Mouse (Mus musculus) limb, embryonic 13.5 days (tissue): Measurements from ENCODE around the gene Rtl6. TPM values are rescaled to one million over a fixed set of nuclear protein-coding genes. Genes with fewer than 3 reads are reported as not detected.

Source experiments
- ATAC-seq: fragments of 200-750 bp; cut with Nextera tagmentation; 2 replicates; pipeline ENCODE4 v1.8.0; 2017; ENCODE audit warnings: low read depth, moderate number of reproducible peaks, moderate TSS enrichment; ENCODE audit not compliant: low FRiP score
- H3K27ac ChIP-seq: fragments of 300-500 bp; sonication (generic); 2 replicates; pipeline ENCODE4 v1.5.1; 2015; ENCODE audit warnings: inconsistent platforms, mild to moderate bottlenecking, moderate library complexity
- H3K27me3 ChIP-seq: fragments of 300-500 bp; sonication (generic); 2 replicates; pipeline ENCODE4 v1.6.1; 2015; ENCODE audit warnings: mild to moderate bottlenecking, inconsistent platforms
- H3K36me3 ChIP-seq: fragments of 300-500 bp; sonication (generic); 2 replicates; pipeline ENCODE4 v1.6.1; 2015; ENCODE audit warnings: inconsistent platforms, mild to moderate bottlenecking, moderate library complexity
- H3K4me1 ChIP-seq: fragments of 300-500 bp; sonication (generic); 2 replicates; pipeline ENCODE4 v1.6.1; 2015; ENCODE audit warnings: inconsistent platforms
- H3K4me2 ChIP-seq: fragments of 300-500 bp; sonication (generic); replicated peaks from 2 replicates; pipeline ENCODE4 v1.6.1; 2015; ENCODE audit warnings: inconsistent platforms, mild to moderate bottlenecking, moderate library complexity
- H3K4me3 ChIP-seq: fragments of 300-500 bp; sonication (generic); 2 replicates; pipeline ENCODE4 v1.5.1; 2015; ENCODE audit warnings: moderate library complexity, mild to moderate bottlenecking, inconsistent platforms
- H3K9ac ChIP-seq: fragments of 300-500 bp; sonication (generic); 2 replicates; pipeline ENCODE4 v1.6.1; 2015; ENCODE audit warnings: mild to moderate bottlenecking, inconsistent platforms
- H3K9me3 ChIP-seq: fragments of 300-500 bp; sonication (generic); 2 replicates; pipeline ENCODE4 v1.6.1; 2016; ENCODE audit warnings: inconsistent platforms
- WGBS: fragments of 180-500 bp; shearing (Covaris S2); methylation state at CpG from one replicate; pipeline ENCODE4 v1.1.7; 2015; 5-methylcytosine and 5-hydroxymethylcytosine counted together
- polyA plus RNA-seq: library from polyadenylated mRNA; unstranded; fragments of >200 nt; fragmentation: Nextera tagmentation; extraction: Ambion mirVana; gene quantifications from 2 replicates; pipeline ENCODE4 v1.2.1, GENCODE M21; 2015

Gene Rtl6
- polyA plus RNA-seq, 1 experiment from 2014 or later, result 25.2 TPM

- no peaks in the 10 kb centered on the region for H3K27me3 ChIP-seq
- no peak overlapping the region for H3K27ac ChIP-seq
- WGBS, result 29% methylated on average over 2 of the region's 2 CpGs
- no peaks in the 10 kb centered on the region for H3K36me3 ChIP-seq
- H3K4me1 ChIP-seq, result peaks cover 28% of the 10 kb centered on the region
- no peak overlapping the region for H3K4me3 ChIP-seq
- no peak overlapping the region for H3K9ac ChIP-seq
- no peak for ATAC-seq
- no peak overlapping the region for H3K4me2 ChIP-seq
- 0 out of 2 replicates have a peak, but pooled peaks cover 9% of the 10 kb centered on the region for H3K9me3 ChIP-seq
These were observed 25.4 kb downstream of the Rtl6 start for GRCm38 (mm10) chr15:84532211-84532610.

- Histone ChIP-seq H3K4me1 (peaks cover 35% of the 10 kb centered on the region), H3K27ac (no peak overlapping the region), H3K4me2 (no peak overlapping the region; the same call in 1 of the 2 replicates), H3K27me3 (no peaks in the 10 kb centered on the region), H3K36me3 (no peaks in the 10 kb centered on the region), H3K9me3 (0 out of 2 replicates have a peak, but pooled peaks cover 9% of the 10 kb centered on the region), H3K9ac (no peak overlapping the region), H3K4me3 (no peak overlapping the region)
- no peak for ATAC-seq
- 18% methylated on average over 10 of the region's 10 CpGs for WGBS
These were observed 26.1 kb downstream of the Rtl6 start for GRCm38 (mm10) chr15:84531535-84531934.

GRCm38 (mm10) chr15:84526921-84527320 lies 30.7 kb downstream of the Rtl6 start:
- Histone ChIP-seq H3K27ac (no peak overlapping the region), H3K9me3 (no peaks in the 10 kb centered on the region), H3K4me2 (no peak overlapping the region), H3K36me3 (no peaks in the 10 kb centered on the region), H3K4me3 (no peak overlapping the region), H3K9ac (no peak overlapping the region), H3K27me3 (no peaks in the 10 kb centered on the region), H3K4me1 (peaks cover 31% of the 10 kb centered on the region)
- 65% methylated on average over 14 of the region's 14 CpGs for WGBS
- no peak for ATAC-seq

- 66% methylated on average over 5 of the region's 5 CpGs for WGBS
- no peak for ATAC-seq
- Histone ChIP-seq H3K36me3 (no peaks in the 10 kb centered on the region), H3K27me3 (no peaks in the 10 kb centered on the region), H3K9me3 (no peaks in the 10 kb centered on the region), H3K27ac (no peak overlapping the region), H3K4me2 (no peak overlapping the region), H3K4me1 (peaks cover 22% of the 10 kb centered on the region), H3K9ac (no peak overlapping the region), H3K4me3 (no peak overlapping the region)
These were observed 32.3 kb downstream of the Rtl6 start for GRCm38 (mm10) chr15:84525222-84525883.

GRCm38 (mm10) chr15:84522953-84523689 lies 34.5 kb downstream of the Rtl6 start:
- H3K4me3 ChIP-seq, result no peak overlapping the region
- no peaks in the 10 kb centered on the region for H3K27me3 ChIP-seq
- peaks cover 17% of the 10 kb centered on the region for H3K4me1 ChIP-seq
- ATAC-seq, result no peak
- H3K4me2 ChIP-seq, result no peak overlapping the region
- no peak overlapping the region for H3K27ac ChIP-seq
- H3K9me3 ChIP-seq, result no peaks in the 10 kb centered on the region
- H3K36me3 ChIP-seq, result no peaks in the 10 kb centered on the region
- WGBS, result 85% methylated on average over 8 of the region's 8 CpGs
- H3K9ac ChIP-seq, result no peak overlapping the region

- 87% methylated on average over 4 of the region's 4 CpGs for WGBS
- ATAC-seq, result no peak
These were observed 36.1 kb downstream of the Rtl6 start for GRCm38 (mm10) chr15:84521486-84521885.

GRCm38 (mm10) chr15:84518540-84518939 lies 39.1 kb downstream of the Rtl6 start:
- H3K4me2 ChIP-seq, result no peak overlapping the region
- H3K9ac ChIP-seq, result no peak overlapping the region
- H3K4me3 ChIP-seq, result no peak overlapping the region
- no peak for ATAC-seq
- no peaks in the 10 kb centered on the region for H3K36me3 ChIP-seq
- whole genome bisulfite sequencing, result 66% methylated on average over 8 of the region's 8 CpGs
- H3K27ac ChIP-seq, result no peak overlapping the region
- no peaks in the 10 kb centered on the region; the same call in 1 of the 2 replicates for H3K27me3 ChIP-seq
- H3K4me1 ChIP-seq, result no peaks in the 10 kb centered on the region
- H3K9me3 ChIP-seq, result no peaks in the 10 kb centered on the region

More at GRCm38 (mm10) chr15:84521486-84521885, 36.1 kb downstream of the Rtl6 start:
- Histone ChIP-seq H3K27me3 (no peaks in the 10 kb centered on the region; the same call in 1 of the 2 replicates), H3K9ac (no peak overlapping the region), H3K4me3 (no peak overlapping the region), H3K36me3 (no peaks in the 10 kb centered on the region), H3K4me1 (peaks cover under 1% of the 10 kb centered on the region), H3K4me2 (no peak overlapping the region), H3K27ac (no peak overlapping the region), H3K9me3 (no peaks in the 10 kb centered on the region)

- Histone ChIP-seq H3K27ac (no peak overlapping the region), H3K4me3 (no peak overlapping the region), H3K27me3 (no peaks in the 10 kb centered on the region; the same call in 1 of the 2 replicates), H3K4me1 (peaks cover 21% of the 10 kb centered on the region), H3K9me3 (no peaks in the 10 kb centered on the region), H3K4me2 (no peak overlapping the region), H3K36me3 (no peaks in the 10 kb centered on the region), H3K9ac (no peak overlapping the region)
- WGBS, result 57% methylated on average over 5 of the region's 5 CpGs
- ATAC-seq, result 0 out of 2 replicates have a peak, but pooled peaks have one; percentile 15
These were observed 44.9 kb downstream of the Rtl6 start for GRCm38 (mm10) chr15:84512626-84513296.

- Histone ChIP-seq H3K4me3 (no peak overlapping the region), H3K27me3 (no peaks in the 10 kb centered on the region), H3K9ac (no peak overlapping the region), H3K4me2 (no peak overlapping the region), H3K4me1 (peaks cover 24% of the 10 kb centered on the region), H3K36me3 (no peaks in the 10 kb centered on the region), H3K9me3 (no peaks in the 10 kb centered on the region), H3K27ac (no peak overlapping the region)
- WGBS, result 71% methylated on average over 16 of the region's 16 CpGs
- ATAC-seq, result no peak
These were observed 47.6 kb downstream of the Rtl6 start for GRCm38 (mm10) chr15:84509981-84510380.

GRCm38 (mm10) chr15:84509161-84509560 lies 48.5 kb downstream of the Rtl6 start:
- Histone ChIP-seq H3K4me1 (peaks cover 24% of the 10 kb centered on the region), H3K4me2 (no peak overlapping the region), H3K9ac (no peak overlapping the region), H3K9me3 (no peaks in the 10 kb centered on the region), H3K4me3 (no peak overlapping the region), H3K27ac (no peak overlapping the region), H3K27me3 (no peaks in the 10 kb centered on the region), H3K36me3 (no peaks in the 10 kb centered on the region)
- ATAC-seq, result no peak
- WGBS, result 53% methylated on average over 5 of the region's 5 CpGs

GRCm38 (mm10) chr15:84506026-84506425 lies 51.6 kb downstream of the Rtl6 start:
- WGBS, result 75% methylated on average over 10 of the region's 10 CpGs
- Histone ChIP-seq H3K9me3 (no peaks in the 10 kb centered on the region), H3K9ac (no peak overlapping the region), H3K4me2 (no peak overlapping the region), H3K27ac (no peak overlapping the region), H3K27me3 (no peaks in the 10 kb centered on the region), H3K4me3 (no peak overlapping the region), H3K4me1 (peaks cover 17% of the 10 kb centered on the region), H3K36me3 (no peaks in the 10 kb centered on the region)
- ATAC-seq, result no peak

GRCm38 (mm10) chr15:84504895-84505294 lies 52.7 kb downstream of the Rtl6 start:
- H3K27me3 ChIP-seq, result no peaks in the 10 kb centered on the region

More at GRCm38 (mm10) chr15:84504895-84505294, 52.7 kb downstream of the Rtl6 start:
- peaks cover 17% of the 10 kb centered on the region for H3K4me1 ChIP-seq
- no peak overlapping the region for H3K4me2 ChIP-seq
- no peaks in the 10 kb centered on the region for H3K9me3 ChIP-seq
- H3K27ac ChIP-seq, result no peak overlapping the region
- WGBS, result 22% methylated on average over 7 of the region's 7 CpGs
- no peak for ATAC-seq
- no peak overlapping the region for H3K4me3 ChIP-seq
- H3K36me3 ChIP-seq, result no peaks in the 10 kb centered on the region
- no peak overlapping the region for H3K9ac ChIP-seq
